Mouse (Mus musculus) CH12.LX (cell line): ENCODE data around the gene Utp14b. TPM values are rescaled to one million over a fixed set of nuclear protein-coding genes. Genes with fewer than 3 reads are reported as not detected.

ENCODE experiments used
- DNase-seq: peaks from one replicate; pipeline ENCODE4 v3.0.0-alpha.2; 2013; ENCODE audit errors: extremely low read depth
- H3K27ac ChIP-seq: 2 replicates; pipeline ENCODE4 v1.5.1; 2012; ENCODE audit warnings: low read depth, mild to moderate bottlenecking, control low read depth, moderate library complexity; ENCODE audit not compliant: insufficient read depth
- H3K27me3 ChIP-seq: replicated peaks from 2 replicates; pipeline ENCODE3; 2012; ENCODE audit warnings: inconsistent platforms
- H3K36me3 ChIP-seq, 2 experiments: replicated peaks in 1 of 2; 2 replicates each; pipeline versions ENCODE3 to v1.6.1; 2012; ENCODE audit warnings: inconsistent platforms in 1 of 2, low read length in 1 of 2, mild to moderate bottlenecking in 1 of 2, mixed read lengths in 1 of 2, moderate library complexity in 1 of 2; ENCODE audit not compliant: control insufficient read depth in 1 of 2, insufficient read depth in 1 of 2
- H3K4me1 ChIP-seq, 2 experiments: 2 replicates each; pipeline ENCODE4 v1.6.1; 2012; ENCODE audit warnings: inconsistent platforms in 1 of 2, moderate library complexity in 1 of 2; ENCODE audit not compliant: insufficient read depth in 2 of 2, control insufficient read depth in 1 of 2
- H3K4me2 ChIP-seq: 2 replicates; pipeline ENCODE4 v1.6.1; 2012; ENCODE audit warnings: low read depth, mild to moderate bottlenecking, control low read depth; ENCODE audit not compliant: poor library complexity, insufficient read depth, severe bottlenecking
- H3K4me3 ChIP-seq, 3 experiments: fragments of 150-350 bp in 1 of 3; sonication (generic) in 1 of 3; replicated peaks in 1 of 3; 2 replicates each; pipeline versions ENCODE3 to v1.5.1; 2011 to 2012; ENCODE audit warnings: low read depth in 2 of 3, low read length in 2 of 3, mild to moderate bottlenecking in 2 of 3, moderate library complexity in 2 of 3, control low read depth in 1 of 3, improper control_type of control experiment in 1 of 3, inconsistent platforms in 1 of 3, mixed read lengths in 1 of 3; ENCODE audit not compliant: poor library complexity in 1 of 3
- H3K79me2 ChIP-seq: replicated peaks from 2 replicates; pipeline ENCODE4 v1.6.1; 2012; ENCODE audit warnings: mild to moderate bottlenecking, moderate library complexity; ENCODE audit not compliant: control insufficient read depth, poor library complexity, insufficient read depth, severe bottlenecking; ENCODE audit errors: extremely low read depth
- H3K9ac ChIP-seq: 2 replicates; pipeline ENCODE4 v1.6.1; 2012; ENCODE audit warnings: low read depth, mild to moderate bottlenecking, control low read depth, moderate library complexity; ENCODE audit not compliant: insufficient read depth
- H3K9me3 ChIP-seq: replicated peaks from 2 replicates; pipeline ENCODE3; 2012; ENCODE audit warnings: low read length, inconsistent platforms, mixed read lengths
- ELF1 ChIP-seq: IDR thresholded peaks from 2 replicates; pipeline ENCODE4 v1.6.1; 2014; ENCODE audit warnings: low read depth, mild to moderate bottlenecking, inconsistent platforms, low read length, improper control_type of control experiment
- EP300 ChIP-seq: IDR thresholded peaks from 2 replicates; pipeline ENCODE4 v1.6.1; 2011; ENCODE audit warnings: low read length, improper control_type of control experiment
- JUN ChIP-seq: IDR thresholded peaks from 2 replicates; pipeline ENCODE4 v1.6.1; 2011; ENCODE audit warnings: low read depth, mild to moderate bottlenecking, low read length, improper control_type of control experiment, moderate library complexity; ENCODE audit not compliant: insufficient read depth
- JUND ChIP-seq: conservative IDR thresholded peaks from 2 replicates; pipeline ENCODE4 v1.6.1; 2011; ENCODE audit warnings: low read depth, low read length, improper control_type of control experiment
- KAT2A ChIP-seq: IDR thresholded peaks from 2 replicates; pipeline ENCODE4 v1.6.1; 2012; ENCODE audit warnings: low read length, improper control_type of control experiment, inconsistent platforms; ENCODE audit not compliant: insufficient replicate concordance
- MAX ChIP-seq: IDR thresholded peaks from 2 replicates; pipeline ENCODE4 v1.6.1; 2011; ENCODE audit warnings: low read length, improper control_type of control experiment
- MEF2A ChIP-seq: IDR thresholded peaks from 2 replicates; pipeline ENCODE4 v1.6.1; 2014; ENCODE audit warnings: low read depth, mild to moderate bottlenecking, inconsistent platforms, low read length, improper control_type of control experiment, borderline replicate concordance
- MXI1 ChIP-seq: IDR thresholded peaks from 2 replicates; pipeline ENCODE4 v1.6.1; 2011; ENCODE audit warnings: mild to moderate bottlenecking, low read depth, low read length, improper control_type of control experiment
- NRF1 ChIP-seq: IDR thresholded peaks from 2 replicates; pipeline ENCODE4 v1.6.1; 2014; ENCODE audit warnings: low read depth, mild to moderate bottlenecking, inconsistent platforms, low read length, improper control_type of control experiment, moderate library complexity
- PAX5 ChIP-seq: IDR thresholded peaks from 2 replicates; pipeline ENCODE4 v1.6.1; 2012; ENCODE audit warnings: low read length, inconsistent platforms, mixed read lengths
- SIN3A ChIP-seq: IDR thresholded peaks from 2 replicates; pipeline ENCODE4 v1.6.1; 2012; ENCODE audit warnings: low read length, improper control_type of control experiment, inconsistent platforms
- SMC3 ChIP-seq: IDR thresholded peaks from 2 replicates; pipeline ENCODE4 v1.6.1; 2011; ENCODE audit warnings: low read depth, low read length, improper control_type of control experiment
- TBP ChIP-seq: conservative IDR thresholded peaks from 2 replicates; pipeline ENCODE4 v1.6.1; 2011; ENCODE audit warnings: low read depth, low read length, improper control_type of control experiment
- TCF12 ChIP-seq: IDR thresholded peaks from 2 replicates; pipeline ENCODE4 v1.6.1; 2014; ENCODE audit warnings: low read depth, mild to moderate bottlenecking, inconsistent platforms, low read length, improper control_type of control experiment
- USF1 ChIP-seq: IDR thresholded peaks from 2 replicates; pipeline ENCODE4 v1.6.1; 2014; ENCODE audit warnings: low read depth, mild to moderate bottlenecking, inconsistent platforms, low read length, improper control_type of control experiment
- dilution Hi-C: fragments of 300-500 bp; cut with MboI; formaldehyde crosslinking; loops from 2 replicates; pipeline ENCODE4 v1.14.3; 2020; ENCODE audit warnings: low sequenced_read_pairs; ENCODE audit not compliant: extremely low pct_unique_long_range_greater_than_20kb, extremely low pct_ligation_motif_present
- in situ Hi-C: fragments of 300-500 bp; cut with MboI; formaldehyde crosslinking; loops from 3 replicates; pipeline ENCODE4 v1.14.3; 2019; ENCODE audit warnings: low sequenced_read_pairs, low pct_ligation_motif_present, low pct_unique_long_range_greater_than_20kb, mixed read lengths
- polyA plus RNA-seq: library from polyadenylated mRNA; unstranded; fragments of >175 nt; gene quantifications from 2 replicates; pipeline ENCODE4 v1.2.1, GENCODE M21; 2012; ENCODE audit warnings: low read depth; ENCODE audit not compliant: insufficient read length
- total RNA-seq, 2 experiments: library from RNA; depleted of rRNA; stranded (reverse); fragments of 300-350 nt in 1 of 2; fragments of >200 nt in 1 of 2; gene quantifications; 2 replicates each; pipeline ENCODE4 v1.2.3; 2012 to 2014

Gene Utp14b
- total and polyA plus RNA-seq, 3 experiments = 6.9 to 13.0 (median 10.4) TPM

GRCm38 (mm10) chr1:78701740-78702139, 43.9 kb downstream of the Utp14b start:
- TF ChIP-seq ELF1 (no peak), SIN3A (no peak), USF1 (no peak), NRF1 (no peak), TBP (no peak), JUND (no peak), JUN (no peak)
- DNase-seq = no peak
- Histone ChIP-seq H3K27me3 (no peaks in the 10 kb centered on the region), H3K4me2 (no peak overlapping the region), H3K4me1 (peaks cover 0 to 24% of the 10 kb centered on the region in 2 experiments; a peak in 2 of 4 replicates), H3K9ac (no peak overlapping the region), H3K4me3 (no peak overlapping the region), H3K9me3 (no peaks in the 10 kb centered on the region), H3K79me2 (no peaks in the 10 kb centered on the region), H3K36me3 (peaks cover 23 to 64% of the 10 kb centered on the region in 2 experiments), H3K27ac (no peak overlapping the region)
- in situ Hi-C loops (loop anchor here (25.0 kb wide), 1 partner anchor 936 kb away; no protein-coding TSS in a partner anchor), dilution Hi-C loops (no loop called here)

DNA sequence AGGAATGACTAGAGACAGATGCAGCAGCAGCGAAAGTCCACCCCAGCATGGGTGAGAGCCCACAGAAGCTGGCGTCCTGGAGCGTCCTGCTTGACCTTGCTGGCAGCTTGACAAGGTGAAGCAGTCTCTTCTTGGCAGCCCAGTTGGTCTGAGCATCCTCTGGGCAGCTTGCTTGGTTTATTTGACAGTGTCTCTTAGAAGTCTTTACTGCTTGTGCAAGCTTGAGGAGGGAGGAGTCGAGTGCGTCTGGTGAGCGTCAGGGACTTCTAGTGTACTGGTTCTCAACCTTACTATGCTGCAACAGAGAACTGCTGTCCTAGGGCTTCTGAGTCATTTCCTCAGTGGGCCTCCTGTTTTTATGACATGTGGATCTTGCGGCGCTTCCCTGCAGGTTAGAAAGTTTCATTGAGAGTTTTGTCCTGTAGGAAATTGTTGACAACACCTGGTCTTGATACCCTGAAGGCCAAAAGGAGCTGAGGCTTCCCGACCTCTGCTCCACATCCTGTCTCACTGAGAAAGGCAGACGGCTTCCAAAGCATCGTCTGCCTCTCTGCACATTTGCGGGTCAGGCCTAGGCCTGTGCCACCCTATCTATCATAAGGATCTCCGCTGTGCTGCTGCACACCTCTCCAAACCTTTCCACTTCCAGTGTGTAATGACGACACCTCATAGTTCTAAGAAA, 44.6 kb downstream of the Utp14b start:
- Histone ChIP-seq H3K27me3 (no peaks in the 10 kb centered on the region), H3K36me3 (peaks cover 23 to 61% of the 10 kb centered on the region in 2 experiments), H3K27ac (no peak overlapping the region), H3K4me3 (no peak overlapping the region), H3K4me2 (no peak overlapping the region), H3K9me3 (no peaks in the 10 kb centered on the region), H3K4me1 (peaks cover 0 to 24% of the 10 kb centered on the region in 2 experiments; a peak in 2 of 4 replicates), H3K79me2 (no peaks in the 10 kb centered on the region), H3K9ac (no peak overlapping the region)
- no peak for DNase-seq
- dilution Hi-C loops = no loop called here
- no peak for TF ChIP-seq PAX5
- no peak for TF ChIP-seq KAT2A
- TF ChIP-seq MEF2A = no peak
- TF ChIP-seq MAX = no peak
- TF ChIP-seq SMC3 = no peak
- no peak for TF ChIP-seq MXI1
- in situ Hi-C loops = loop anchor here (25.0 kb wide), 1 partner anchor 935 kb away; no protein-coding TSS in a partner anchor

DNA sequence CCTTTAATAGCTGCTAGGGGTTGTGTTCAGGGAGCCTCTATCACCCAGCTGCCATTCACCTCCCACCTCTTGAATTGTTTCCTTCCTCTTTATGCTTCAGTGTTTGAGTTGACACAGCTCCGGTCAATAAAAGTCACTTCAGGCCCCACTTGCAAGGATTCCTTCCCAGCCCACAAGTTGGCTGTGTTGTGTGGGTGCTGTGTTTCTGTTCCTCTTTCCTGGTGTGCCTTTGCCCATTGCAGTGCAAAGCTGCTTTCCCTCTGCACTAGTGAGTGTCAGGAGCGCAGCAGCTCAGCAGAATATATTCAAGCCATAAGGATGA, 45.1 kb downstream of the Utp14b start:
- peak; percentile 63 for DNase-seq
- Histone ChIP-seq H3K9ac (no peak overlapping the region), H3K4me3 (no peak overlapping the region), H3K79me2 (no peaks in the 10 kb centered on the region), H3K4me1 (peaks cover 0 to 24% of the 10 kb centered on the region in 2 experiments; a peak in 2 of 4 replicates), H3K36me3 (peaks cover 23 to 59% of the 10 kb centered on the region in 2 experiments), H3K27me3 (no peaks in the 10 kb centered on the region), H3K9me3 (no peaks in the 10 kb centered on the region), H3K4me2 (no peak overlapping the region), H3K27ac (no peak overlapping the region)
- no peak for TF ChIP-seq TCF12
- peak; percentile 63; the same call in 1 of the 2 replicates for TF ChIP-seq EP300
- dilution Hi-C loops (no loop called here), in situ Hi-C loops (loop anchor here (25.0 kb wide), 1 partner anchor 934 kb away; no protein-coding TSS in a partner anchor)
